Mouse (Mus musculus): ENCODE results near the gene Crybg2.

Crybg2 gene

GRCm38 (mm10) chr4:134060135-134060865 is at the start of gene Crybg2:
Crybg2 (plus strand) TSS chr4:134060815.
- no peak for DNase-seq (ENCODE audit: low spot score)

DNA sequence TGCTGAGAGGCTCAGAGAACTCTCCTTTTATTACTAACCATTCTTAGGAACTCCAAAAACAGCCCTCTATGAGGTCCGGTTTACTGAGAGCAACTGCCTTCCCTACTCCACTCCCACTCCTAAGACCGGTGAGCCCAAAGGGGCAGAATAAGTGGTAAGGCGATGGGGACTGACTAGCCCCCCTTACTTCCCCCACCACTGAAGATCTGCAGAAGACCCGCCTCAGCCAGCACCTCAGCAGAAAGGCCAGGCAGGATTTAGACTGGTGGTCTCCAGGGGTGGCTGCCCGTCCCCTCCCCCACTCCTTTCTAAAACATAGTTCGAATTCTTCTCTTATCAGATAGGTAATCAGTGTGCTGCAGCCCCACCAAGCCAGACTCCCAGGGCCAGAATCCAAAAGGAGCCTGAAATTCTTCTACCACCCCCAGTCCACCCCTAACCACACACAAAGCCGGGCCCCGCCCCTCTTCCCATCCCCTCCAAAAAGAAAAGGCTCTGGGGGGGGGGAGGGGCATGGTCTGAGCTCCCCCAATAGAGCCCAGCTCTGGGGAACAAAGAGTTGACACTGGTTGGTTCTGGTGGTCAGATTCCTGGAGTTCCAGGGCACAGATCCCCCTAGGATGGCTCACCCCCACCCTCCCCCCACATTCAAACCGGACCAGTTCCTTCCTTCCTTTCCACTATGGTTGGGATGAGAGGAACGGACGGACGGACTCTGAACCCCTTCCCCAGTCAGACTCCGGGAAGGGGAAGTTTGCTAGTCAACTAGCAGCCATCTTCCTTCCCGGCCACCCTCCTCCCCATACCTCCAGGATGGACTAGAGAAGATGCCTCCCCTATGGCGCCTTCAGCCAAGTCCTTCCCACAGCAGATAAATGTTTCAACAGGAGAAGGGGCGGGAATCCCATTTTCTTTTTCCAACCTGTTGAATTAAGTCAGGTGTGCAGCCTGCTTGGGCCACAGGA is 48.9 kb upstream of the Crybg2 start:
- no peak for DNase-seq (ENCODE audit: low spot score)

GRCm38 (mm10) chr4:134012858-134013528 is 47.6 kb upstream of the Crybg2 start:
- DNase-seq (ENCODE audit: low spot score), result no peak

DNA sequence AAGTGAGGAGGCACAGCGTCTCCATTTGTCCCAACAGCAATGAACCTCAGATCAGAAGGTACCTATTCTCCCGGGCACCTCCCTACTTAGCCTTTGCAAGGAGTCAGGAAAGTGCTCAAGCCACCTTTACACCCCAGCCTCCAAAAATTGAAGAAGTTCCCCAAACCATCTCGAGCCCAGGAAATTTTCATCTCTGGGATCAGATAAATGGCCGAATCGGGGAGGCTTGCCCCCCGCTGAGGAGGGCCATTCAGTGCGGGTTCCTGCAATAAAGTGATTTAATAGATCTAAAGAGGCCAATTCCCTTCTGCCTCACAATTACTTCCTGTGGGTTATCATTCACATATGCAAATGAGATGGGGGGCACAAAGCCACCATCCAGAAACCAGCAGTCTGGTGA is 44.4 kb upstream of the Crybg2 start:
- DNase-seq (ENCODE audit: low spot score), result no peak

- DNase-seq (ENCODE audit: low spot score), result no peak
These were observed 43.8 kb upstream of the Crybg2 start for GRCm38 (mm10) chr4:134016767-134017166.

DNA sequence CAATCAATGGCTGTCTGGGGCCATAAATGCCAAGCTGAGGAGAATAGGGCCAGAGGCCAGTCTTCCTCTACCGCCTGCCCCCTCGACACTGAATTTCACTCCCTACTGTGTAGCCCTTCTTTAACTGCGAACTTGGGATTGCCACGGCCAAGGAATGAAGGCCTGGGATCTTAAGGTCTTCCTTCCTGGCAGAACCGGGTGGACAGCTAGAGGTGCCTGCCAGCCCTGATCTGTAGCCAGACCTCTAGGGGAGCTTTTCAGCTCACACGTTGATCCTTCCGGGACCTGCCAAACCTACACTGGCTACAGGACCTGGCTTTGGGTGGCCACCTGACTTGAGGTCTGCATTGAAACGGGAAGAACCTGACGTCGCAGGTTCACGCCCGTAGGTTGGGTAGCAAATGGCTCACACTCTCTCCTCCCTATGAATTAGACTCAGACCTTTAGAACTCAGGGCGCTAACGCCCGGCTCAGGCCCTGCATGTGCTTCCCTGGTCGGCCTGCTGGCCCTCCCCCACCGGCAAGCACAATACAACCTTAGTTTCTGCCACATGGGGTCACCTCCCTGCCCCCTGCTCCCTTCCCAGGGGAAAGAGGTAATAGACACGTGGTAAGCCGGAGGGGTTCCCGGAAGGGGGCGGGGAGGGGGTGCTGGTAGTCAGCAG is 43.3 kb upstream of the Crybg2 start:
- no peak for DNase-seq (ENCODE audit: low spot score)

DNA sequence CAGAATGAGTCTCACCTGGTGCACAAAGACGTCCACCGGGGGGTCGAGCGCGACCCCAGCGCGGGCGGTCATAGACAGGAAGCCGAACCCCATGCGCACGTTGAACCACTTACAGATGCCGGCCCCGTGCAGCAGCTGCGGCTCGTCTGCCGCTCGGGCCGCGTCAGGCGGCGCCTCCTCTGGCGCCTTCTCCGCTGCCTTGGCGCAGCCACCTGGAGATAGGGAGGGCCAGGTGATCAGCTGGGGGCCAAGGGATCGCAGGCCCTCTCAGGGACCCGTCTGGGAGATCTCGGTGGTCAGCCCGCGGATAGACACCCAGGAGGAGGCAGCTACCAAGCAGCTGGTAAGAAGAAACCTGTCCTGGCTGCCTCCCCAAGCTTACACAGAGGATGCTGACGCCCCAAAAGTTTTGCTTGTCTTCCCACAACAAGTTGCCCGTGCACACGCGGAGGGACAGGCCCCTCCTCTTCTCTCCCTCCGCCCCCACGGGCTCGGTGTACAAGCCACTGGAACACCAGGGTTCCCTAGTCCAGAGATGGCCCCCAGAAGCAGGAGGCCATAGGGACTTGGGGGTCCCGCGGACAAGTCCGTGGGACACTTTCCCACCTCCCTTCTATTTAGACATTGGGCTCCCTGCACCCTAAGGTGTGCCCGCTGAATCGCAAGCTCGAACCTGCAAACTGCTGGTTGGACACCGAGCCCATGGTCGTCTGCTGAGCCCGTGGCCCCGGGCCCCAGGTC is 42.4 kb upstream of the Crybg2 start:
- DNase-seq (ENCODE audit: low spot score), result no peak

DNA sequence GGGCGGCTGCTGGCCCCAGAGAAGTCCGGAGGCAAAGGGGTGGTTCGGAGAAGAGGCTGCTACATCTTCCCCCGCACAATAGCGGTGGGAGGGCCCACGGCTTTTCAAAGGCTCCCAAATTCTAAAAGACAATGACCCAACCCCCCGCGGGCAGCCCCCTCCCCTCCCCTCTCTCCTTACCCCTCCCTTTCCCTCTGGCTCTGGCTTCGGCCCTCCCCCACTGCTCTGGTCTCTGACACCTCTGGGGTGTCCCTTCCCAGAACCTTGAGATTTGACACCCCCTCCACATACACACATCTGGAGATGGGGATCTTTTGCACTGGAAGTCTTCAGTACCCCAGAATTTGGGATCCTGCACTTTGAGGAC is 41.9 kb upstream of the Crybg2 start, which contains the start of gene Lin28a:
Gene Lin28a (minus strand): TSS at position 63 of the 367 bp plus-strand sequence.
- DNase-seq (ENCODE audit: low spot score), result no peak

DNA sequence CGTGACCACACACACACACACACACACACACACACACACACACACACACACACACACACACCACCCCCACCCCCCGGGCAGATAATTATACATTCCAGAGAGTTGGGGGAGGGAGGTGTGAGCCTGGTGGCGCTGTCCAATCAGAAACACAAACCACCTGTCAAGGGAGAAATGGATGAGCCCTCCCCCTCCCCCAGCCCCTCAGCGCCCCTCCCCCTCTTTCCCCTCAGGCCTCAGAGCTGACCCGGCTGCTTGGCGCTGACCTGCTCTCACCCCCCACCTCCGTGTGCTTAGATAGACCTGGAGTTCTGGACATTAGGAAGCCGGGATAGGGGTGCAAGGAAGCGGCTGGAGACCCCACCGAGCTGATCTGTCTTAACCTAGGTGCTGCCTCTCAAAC is 41.4 kb upstream of the Crybg2 start:
- DNase-seq (ENCODE audit: low spot score), result no peak

DNA sequence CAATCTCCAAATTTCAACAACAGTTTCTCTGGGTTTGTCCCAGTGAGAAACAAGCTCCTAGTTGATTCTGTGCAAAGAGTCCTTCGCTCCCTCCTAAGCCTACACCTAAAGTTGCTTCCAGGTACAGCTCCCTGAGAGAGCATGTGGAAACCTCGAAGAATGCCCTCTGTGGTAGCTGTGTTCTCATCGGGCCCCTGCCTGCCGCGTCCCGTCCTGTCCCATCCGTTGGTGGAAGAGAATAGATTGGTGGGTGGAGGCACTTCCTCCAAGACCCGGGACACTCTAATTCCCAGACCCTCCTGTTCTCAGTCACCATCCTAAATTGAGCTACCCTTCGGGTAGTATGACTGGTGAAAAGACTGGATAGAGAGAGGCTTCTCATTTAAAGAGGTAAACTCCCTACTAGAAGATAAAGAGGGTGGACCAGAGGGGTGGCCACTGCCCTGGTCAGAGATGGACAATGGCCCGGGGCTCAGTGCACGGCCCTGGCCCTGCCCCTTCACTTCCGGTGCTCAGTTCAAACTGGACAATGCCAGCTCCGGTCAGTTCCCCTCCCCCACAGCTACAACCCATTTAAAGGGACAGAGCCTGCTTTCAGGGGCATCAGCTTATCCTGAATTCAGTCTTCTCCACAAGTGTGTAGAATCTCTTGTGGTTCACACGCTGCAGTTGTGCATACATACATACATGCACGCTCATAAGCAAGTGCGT is 40.8 kb upstream of the Crybg2 start:
- DNase-seq (ENCODE audit: low spot score), result no peak

- no peak for DNase-seq (ENCODE audit: low spot score)
These were observed 40.0 kb upstream of the Crybg2 start for GRCm38 (mm10) chr4:134020621-134021020.

DNA sequence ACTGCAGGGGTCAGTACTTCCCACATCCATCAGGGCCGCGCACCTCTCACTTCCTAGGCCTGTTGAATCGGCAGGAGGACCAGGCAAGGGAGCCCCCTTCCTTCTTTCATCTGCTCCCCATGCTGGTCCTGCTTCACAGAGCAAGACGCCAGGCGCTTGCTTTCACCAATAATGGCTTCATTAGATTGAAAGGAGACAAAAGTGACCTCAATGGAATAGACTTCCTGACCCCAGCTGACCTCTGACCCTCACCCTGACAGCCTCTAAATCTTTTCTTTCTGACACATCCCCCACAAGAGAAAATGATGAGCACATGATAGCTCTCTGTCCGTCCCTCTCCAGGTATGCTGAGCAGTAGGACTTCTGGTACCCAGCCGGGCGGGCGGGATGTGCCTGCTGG is 34.8 kb upstream of the Crybg2 start:
- no peak for DNase-seq (ENCODE audit: low spot score)

DNA sequence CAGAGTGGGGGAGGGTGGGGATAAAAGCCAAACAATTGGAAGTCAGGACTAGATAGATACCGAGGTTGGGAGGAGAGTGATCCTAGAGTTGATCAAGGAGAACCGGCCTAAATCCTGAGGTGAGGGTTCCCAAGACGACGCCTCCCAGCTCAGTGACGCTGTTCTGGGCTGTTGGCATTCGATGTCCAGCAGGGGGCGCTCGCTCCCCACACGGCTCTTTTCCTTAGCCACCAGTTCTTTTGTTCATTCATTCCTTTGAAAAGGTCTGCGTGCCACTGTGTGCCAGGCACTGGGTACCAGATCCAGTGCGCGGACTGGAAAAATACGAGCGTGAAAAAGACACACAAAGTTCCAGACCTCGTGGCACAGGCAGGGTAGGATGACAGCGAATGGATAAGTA is 24.7 kb upstream of the Crybg2 start:
- DNase-seq (ENCODE audit: low spot score), result peak; percentile 33

GRCm38 (mm10) chr4:134041317-134042123 is 19.1 kb upstream of the Crybg2 start:
- no peak for DNase-seq (ENCODE audit: low spot score)

DNA sequence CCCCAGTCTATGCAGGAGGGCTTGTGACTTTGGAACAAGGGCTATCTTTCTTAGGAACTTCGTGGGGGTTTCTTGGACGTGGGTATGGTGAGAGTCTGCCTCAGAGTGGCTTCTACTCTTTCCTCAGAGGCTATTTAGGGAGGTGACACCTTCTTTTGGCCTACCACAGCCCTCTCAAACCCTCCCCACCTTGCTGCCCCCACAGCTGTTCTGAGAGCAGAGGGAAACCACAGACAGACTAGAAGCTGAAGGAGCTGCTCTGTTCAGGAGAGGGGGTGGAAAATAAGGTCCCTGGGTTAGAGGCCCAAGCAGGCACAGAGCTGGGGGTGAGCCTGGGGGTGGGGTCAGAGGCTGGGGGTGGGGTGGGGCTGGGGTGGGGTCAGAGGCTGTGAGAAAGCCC is 17.6 kb upstream of the Crybg2 start:
- no peak for DNase-seq (ENCODE audit: low spot score)

DNA sequence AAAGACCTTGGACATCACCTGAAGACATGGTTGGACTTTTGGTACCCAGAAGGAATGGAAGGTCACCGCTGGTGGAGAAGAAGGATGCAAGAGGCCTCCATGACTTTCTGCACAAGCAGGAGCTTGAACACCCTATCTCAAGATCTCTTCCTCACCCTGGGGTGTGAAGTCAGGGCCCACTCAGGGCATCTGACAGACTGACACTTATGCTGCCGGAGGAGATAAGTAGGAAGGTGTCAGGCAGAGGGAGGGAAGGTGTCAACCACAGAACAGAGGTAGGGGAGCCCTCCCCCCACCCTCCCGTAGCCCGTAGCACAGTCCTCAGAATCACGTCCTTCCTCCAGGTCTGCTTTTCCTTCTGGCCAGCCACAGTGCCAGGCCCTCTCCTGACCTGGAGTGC is 13.0 kb upstream of the Crybg2 start:
- no peak for DNase-seq (ENCODE audit: low spot score)

GRCm38 (mm10) chr4:134051912-134052311 is 8.7 kb upstream of the Crybg2 start:
- DNase-seq (ENCODE audit: low spot score), result no peak

- DNase-seq (ENCODE audit: low spot score), result no peak
These were observed 8.1 kb upstream of the Crybg2 start for GRCm38 (mm10) chr4:134052560-134052959.

GRCm38 (mm10) chr4:134053538-134053937 is 7.1 kb upstream of the Crybg2 start, which contains the start of gene Zfp683:
Zfp683 (plus strand) TSS chr4:134053838.
- no peak for DNase-seq (ENCODE audit: low spot score)

All from urinary bladder, postnatal 10 days (tissue).